Mouse (Mus musculus): ENCODE results near the gene Rtn2. TPM values are rescaled to one million over a fixed set of nuclear protein-coding genes. Genes with fewer than 3 reads are reported as not detected.
A peak's percentile ranks its signal among the peaks of the same experiment; 100 is the strongest.
"Not testable (repeated sequence)": the region's sequence is repeated elsewhere in the genome, so short reads cannot be mapped to it uniquely, and the experiment has no call there.

Gene Rtn2
- polyA plus RNA-seq, 1 experiment: 0.29 TPM

DNA sequence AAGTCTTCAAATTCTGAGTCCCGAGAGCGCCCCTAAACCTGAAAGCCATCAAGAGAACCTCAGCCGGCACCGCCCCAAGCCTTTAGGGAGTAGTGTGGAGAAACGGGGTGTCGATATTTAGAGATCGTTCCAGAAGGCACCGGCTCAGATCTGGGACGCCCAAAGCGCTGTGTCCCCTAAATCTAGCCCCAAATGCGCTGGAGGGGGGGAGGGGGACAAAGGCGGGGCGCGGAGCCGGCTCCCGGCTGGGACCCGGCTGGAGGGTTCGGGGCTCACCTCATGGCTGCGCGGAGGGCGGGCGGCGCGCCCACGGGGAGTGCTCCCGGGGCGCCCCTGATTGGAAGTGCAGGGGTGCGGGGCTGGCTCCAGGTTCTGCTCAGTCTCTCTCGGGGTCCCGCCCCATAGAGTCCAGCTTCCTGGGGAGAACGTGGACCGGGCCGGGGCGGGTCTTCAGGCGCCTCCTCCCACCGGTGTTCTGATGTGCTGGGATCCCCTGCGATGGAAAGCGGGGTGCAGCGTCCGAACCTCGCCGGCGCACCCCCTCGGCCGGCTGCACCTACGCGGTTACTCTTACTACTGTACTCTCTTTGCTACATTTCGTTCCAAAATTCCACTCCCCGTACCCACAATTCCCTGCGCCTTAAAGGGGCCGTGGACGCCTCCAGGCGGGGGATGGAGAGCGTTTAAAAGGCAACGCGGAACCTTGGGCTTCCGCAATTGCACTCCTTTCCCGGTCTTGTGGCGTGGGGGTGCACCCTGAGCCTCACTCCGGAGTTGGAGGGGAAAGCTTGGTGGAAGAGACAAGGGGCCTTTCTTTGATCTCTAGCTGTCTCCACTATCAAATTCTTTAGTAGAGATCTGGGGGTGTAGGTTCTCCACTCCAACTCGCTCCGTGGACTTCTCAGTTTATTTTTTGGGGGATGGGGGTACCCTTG is 10.9 kb upstream of the Rtn2 start, which contains the start of gene Vasp:
TSS of gene Vasp (minus strand) at position 580 of the 935 bp plus-strand sequence.
- H3K27me3 ChIP-seq (ENCODE audit: control insufficient read depth): no peaks in the 10 kb centered on the region; the same call in 1 of the 2 replicates

DNA sequence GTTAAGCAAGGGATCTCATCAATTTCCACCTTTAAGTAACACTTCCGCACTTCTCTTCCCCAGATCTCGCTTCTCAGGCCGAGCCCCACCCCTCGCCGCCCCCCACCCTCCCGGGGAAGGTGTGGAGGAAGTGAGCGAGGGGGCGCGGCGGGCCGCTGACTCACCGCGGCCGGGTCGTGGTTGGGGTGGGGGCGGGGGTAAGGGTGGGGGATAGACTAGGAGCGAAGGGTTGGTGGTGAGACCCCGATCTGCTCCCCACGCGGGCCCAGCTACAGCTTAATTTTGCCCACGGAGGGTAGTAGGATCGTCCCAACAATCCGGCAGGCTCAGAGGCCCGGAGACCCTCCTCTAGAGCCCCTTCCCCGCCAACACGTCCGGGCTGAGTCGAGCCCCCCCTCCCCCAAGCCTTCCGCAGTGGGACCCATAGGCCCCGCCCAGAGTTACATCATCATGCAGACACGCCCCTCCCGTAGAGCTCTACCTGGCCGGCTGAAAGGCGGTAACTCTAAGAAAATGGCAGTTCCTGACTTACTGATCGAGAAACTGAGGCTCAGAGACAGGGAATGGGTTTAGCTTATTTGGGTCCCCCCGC is 10.2 kb upstream of the Rtn2 start:
- Histone ChIP-seq H3K27me3 (ENCODE audit: control insufficient read depth) (peaks cover 5% of the 10 kb centered on the region), H3K9me3 (ENCODE audit: control insufficient read depth, low read length) (peaks cover 3% of the 10 kb centered on the region; the same call in 1 of the 2 replicates), H3K4me1 (ENCODE audit: control insufficient read depth) (peaks cover 68% of the 10 kb centered on the region), H3K4me3 (replicated peaks) (peak overlapping the region; percentile 93), H3K36me3 (ENCODE audit: control insufficient read depth) (peaks cover 18% of the 10 kb centered on the region)
- TF ChIP-seq GATA1 (IDR thresholded peaks at IDR 0.05; ENCODE audit: low read length): no peak
- no peak for TF ChIP-seq TAL1 (IDR thresholded peaks at IDR 0.05; ENCODE audit: low read length)

More for the DNA sequence above, 10.9 kb upstream of the Rtn2 start, which contains the start of gene Vasp:
- Histone ChIP-seq H3K4me3 (replicated peaks) (peak within 1 kb of the TSS; percentile 93), H3K9me3 (ENCODE audit: control insufficient read depth, low read length) (peaks cover 3% of the 10 kb centered on the region; the same call in 1 of the 2 replicates), H3K4me1 (ENCODE audit: control insufficient read depth) (peaks cover 75% of the 10 kb centered on the region), H3K36me3 (ENCODE audit: control insufficient read depth) (peaks cover 24% of the 10 kb centered on the region)
- TF ChIP-seq GATA1 (IDR thresholded peaks at IDR 0.05; ENCODE audit: low read length) (no peak), TAL1 (IDR thresholded peaks at IDR 0.05; ENCODE audit: low read length) (no peak)

DNA sequence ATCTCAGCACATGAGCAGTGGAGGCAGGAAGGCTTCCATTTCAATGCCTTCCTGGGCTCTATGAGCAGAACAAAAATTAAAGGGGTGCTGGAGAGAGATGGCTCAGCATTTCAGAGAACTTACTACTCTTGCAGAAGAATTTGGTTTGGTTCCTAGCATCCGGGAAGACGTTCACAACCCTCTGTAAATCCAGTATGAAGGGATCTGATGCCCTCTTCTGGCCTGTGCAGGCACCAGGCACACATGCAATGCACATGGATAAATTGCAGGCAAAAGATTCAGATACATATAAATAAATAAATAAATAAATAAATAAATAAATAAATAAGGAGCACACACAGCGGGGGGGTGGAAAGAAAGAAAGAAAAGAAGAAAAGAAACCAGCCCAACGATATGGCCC is 6.2 kb upstream of the Rtn2 start:
- Histone ChIP-seq H3K27me3 (ENCODE audit: control insufficient read depth) (peaks cover 45% of the 10 kb centered on the region), H3K4me3 (replicated peaks) (no peak overlapping the region), H3K9me3 (ENCODE audit: control insufficient read depth, low read length) (peaks cover 12% of the 10 kb centered on the region), H3K36me3 (ENCODE audit: control insufficient read depth) (no peaks in the 10 kb centered on the region), H3K4me1 (ENCODE audit: control insufficient read depth) (peaks cover 40% of the 10 kb centered on the region)
- TF ChIP-seq TAL1 (IDR thresholded peaks at IDR 0.05; ENCODE audit: low read length): no peak
- no peak for TF ChIP-seq GATA1 (IDR thresholded peaks at IDR 0.05; ENCODE audit: low read length)

- Histone ChIP-seq H3K4me3 (replicated peaks) (no peak overlapping the region), H3K36me3 (ENCODE audit: control insufficient read depth) (no peaks in the 10 kb centered on the region), H3K4me1 (ENCODE audit: control insufficient read depth) (peaks cover 42% of the 10 kb centered on the region), H3K27me3 (ENCODE audit: control insufficient read depth) (peaks cover 69% of the 10 kb centered on the region), H3K9me3 (ENCODE audit: control insufficient read depth, low read length) (peaks cover 12% of the 10 kb centered on the region)
- no peak for TF ChIP-seq GATA1 (IDR thresholded peaks at IDR 0.05; ENCODE audit: low read length)
- no peak for TF ChIP-seq TAL1 (IDR thresholded peaks at IDR 0.05; ENCODE audit: low read length)
Observed at GRCm38 (mm10) chr7:19279052-19279451, 3.4 kb upstream of the Rtn2 start.

DNA sequence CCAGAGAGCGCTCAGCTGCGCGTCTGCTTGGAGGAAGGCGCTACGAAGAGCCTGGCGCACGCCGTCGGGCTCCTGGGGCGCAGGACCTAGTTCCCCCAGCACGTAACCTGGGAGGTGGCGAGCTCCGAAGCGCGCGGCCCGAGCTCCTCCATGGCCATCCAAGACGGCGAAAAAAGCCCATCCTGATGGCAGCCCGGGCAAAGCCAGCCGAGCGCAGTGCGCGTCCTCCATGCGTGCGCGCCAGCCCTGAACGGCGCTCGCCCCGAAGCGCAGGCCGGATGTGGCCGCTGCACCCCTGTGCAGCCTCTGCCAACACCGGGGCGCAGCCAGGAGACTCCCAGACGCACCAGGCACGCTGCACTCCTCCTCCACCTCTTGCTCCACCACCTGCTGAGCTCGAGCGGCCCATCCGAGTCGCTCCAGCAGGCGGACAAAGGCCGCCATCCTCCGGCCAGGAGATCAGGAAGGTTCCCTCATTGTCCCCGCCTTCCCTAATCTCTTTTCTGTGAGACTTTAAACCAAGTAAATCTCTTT is 2.8 kb upstream of the Rtn2 start, which contains the start of gene Ppm1n:
TSS of gene Ppm1n (minus strand) at position 484 of the 534 bp plus-strand sequence.
- H3K9me3 ChIP-seq (ENCODE audit: control insufficient read depth, low read length): peaks cover 12% of the 10 kb centered on the region
- H3K36me3 ChIP-seq (ENCODE audit: control insufficient read depth): no peaks in the 10 kb centered on the region
- H3K4me1 ChIP-seq (ENCODE audit: control insufficient read depth): peaks cover 37% of the 10 kb centered on the region
- no peak within 1 kb of the TSS for H3K4me3 ChIP-seq (replicated peaks)
- peaks cover 74% of the 10 kb centered on the region for H3K27me3 ChIP-seq (ENCODE audit: control insufficient read depth)
- no peak for TF ChIP-seq GATA1 (IDR thresholded peaks at IDR 0.05; ENCODE audit: low read length)
- no peak for TF ChIP-seq TAL1 (IDR thresholded peaks at IDR 0.05; ENCODE audit: low read length)

DNA sequence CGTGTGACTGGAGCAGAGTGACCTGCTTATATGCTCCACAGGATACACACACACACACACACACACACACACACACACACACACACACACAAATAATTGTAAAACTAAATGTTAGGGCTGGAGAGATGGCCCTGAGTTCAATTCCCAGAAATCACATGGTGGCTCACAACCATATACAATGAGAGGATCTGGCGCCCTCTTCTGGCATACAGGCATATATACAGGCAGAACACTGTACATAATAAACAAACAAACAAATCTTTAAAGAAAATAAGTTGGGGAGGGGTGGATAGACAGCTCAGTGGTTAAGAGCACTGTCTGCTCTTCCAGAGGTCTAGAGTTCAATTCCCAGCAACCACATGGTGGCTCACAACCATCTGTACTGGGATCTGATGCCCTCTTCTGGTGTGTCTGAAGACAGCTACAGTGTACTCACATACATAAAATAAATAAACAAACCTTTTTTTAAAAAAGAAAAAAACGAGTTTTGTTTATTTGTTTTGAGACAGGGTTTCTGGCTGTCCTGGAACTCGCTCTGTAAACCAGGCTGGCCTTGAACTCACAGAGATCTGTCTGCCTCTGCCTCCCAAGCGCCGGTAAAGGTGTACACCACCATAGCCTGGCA is 632 bp upstream of the Rtn2 start:
- Histone ChIP-seq H3K4me1 (ENCODE audit: control insufficient read depth) (peaks cover 35% of the 10 kb centered on the region), H3K27me3 (ENCODE audit: control insufficient read depth) (peaks cover 87% of the 10 kb centered on the region), H3K4me3 (replicated peaks) (peak overlapping the region; percentile 63)
- not testable (repeated sequence) for H3K9me3 ChIP-seq (ENCODE audit: control insufficient read depth, low read length); H3K36me3 ChIP-seq (ENCODE audit: control insufficient read depth)

DNA sequence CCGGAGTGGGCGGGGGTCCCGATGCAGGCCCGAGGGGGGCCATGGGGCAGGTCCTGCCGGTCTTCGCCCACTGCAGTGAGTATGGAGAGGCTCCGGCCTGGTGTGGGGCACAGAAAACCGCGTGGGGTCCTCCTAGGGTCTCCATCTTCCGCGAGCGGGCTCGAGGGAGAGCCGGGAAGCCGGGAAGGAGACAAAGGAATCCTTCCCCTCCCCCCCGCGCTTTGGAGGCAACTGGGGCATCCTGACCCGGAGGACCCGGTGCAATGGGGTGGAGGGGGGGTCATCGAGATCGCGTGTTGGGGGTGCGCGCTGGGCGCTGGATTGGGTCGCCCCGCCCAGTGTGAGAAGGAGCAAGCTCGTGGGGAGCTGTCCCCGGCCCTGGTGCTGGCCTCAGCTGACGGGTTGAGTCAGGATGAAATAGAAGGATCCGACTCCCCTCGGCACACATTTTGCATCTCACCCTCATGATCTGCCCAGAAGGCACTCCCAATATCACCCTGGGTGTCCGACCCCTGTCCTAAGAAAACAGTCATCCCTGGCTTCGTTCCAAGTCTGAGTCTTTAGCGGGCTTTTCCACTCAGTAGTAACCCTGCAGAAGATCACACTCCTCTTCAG is 474 bp downstream of the Rtn2 start:
- H3K27me3 ChIP-seq (ENCODE audit: control insufficient read depth): peaks cover 79% of the 10 kb centered on the region
- H3K4me1 ChIP-seq (ENCODE audit: control insufficient read depth): peaks cover 35% of the 10 kb centered on the region
- TF ChIP-seq GATA1 (IDR thresholded peaks at IDR 0.05; ENCODE audit: low read length): no peak
- no peak for TF ChIP-seq TAL1 (IDR thresholded peaks at IDR 0.05; ENCODE audit: low read length)
- no peaks in the 10 kb centered on the region for H3K36me3 ChIP-seq (ENCODE audit: control insufficient read depth)
- H3K4me3 ChIP-seq (replicated peaks): peak overlapping the region; percentile 63
- peaks cover 9% of the 10 kb centered on the region for H3K9me3 ChIP-seq (ENCODE audit: control insufficient read depth, low read length)

GRCm38 (mm10) chr7:19283406-19283804 is 981 bp downstream of the Rtn2 start:
- no peak overlapping the region for H3K4me3 ChIP-seq (replicated peaks)
- H3K9me3 ChIP-seq (ENCODE audit: control insufficient read depth, low read length): peaks cover 9% of the 10 kb centered on the region
- peaks cover 35% of the 10 kb centered on the region for H3K4me1 ChIP-seq (ENCODE audit: control insufficient read depth)
- H3K27me3 ChIP-seq (ENCODE audit: control insufficient read depth): peaks cover 74% of the 10 kb centered on the region
- H3K36me3 ChIP-seq (ENCODE audit: control insufficient read depth): no peaks in the 10 kb centered on the region
- TF ChIP-seq GATA1 (IDR thresholded peaks at IDR 0.05; ENCODE audit: low read length): no peak

Measured in erythroblast, embryonic 14.5 days (primary cell).